Mouse (Mus musculus): ENCODE data around the gene Zdhhc21. TPM values are rescaled to one million over a fixed set of nuclear protein-coding genes. Genes with fewer than 3 reads are reported as not detected.

Gene Zdhhc21
- polyA plus RNA-seq, 1 experiment from 2014 or later = 18.8 TPM

Other genes with a start within 250 kb of the Zdhhc21 start
- gene Nfib, start 154.2 kb downstream of the Zdhhc21 start, polyA plus RNA-seq (2015; fragmentation: Nextera tagmentation; extraction: Ambion mirVana) = 52.4 and 52.8 TPM in 2 replicates
- not detected in 2 replicates for gene Cer1, start 25.2 kb upstream of the Zdhhc21 start, polyA plus RNA-seq (2015; fragmentation: Nextera tagmentation; extraction: Ambion mirVana)
- gene Frem1, start 192.4 kb upstream of the Zdhhc21 start, polyA plus RNA-seq (2015; fragmentation: Nextera tagmentation; extraction: Ambion mirVana) = 1.6 and 1.7 TPM in 2 replicates